Mouse (Mus musculus) neural tube, embryonic 15.5 days (tissue): Measurements from ENCODE around the gene Mlxipl. TPM values are rescaled to one million over a fixed set of nuclear protein-coding genes. Genes with fewer than 3 reads are reported as not detected.
A peak's percentile ranks its signal among the peaks of the same experiment; 100 is the strongest.

ENCODE experiments used
- ATAC-seq: fragments of 200-750 bp; cut with Nextera tagmentation; 2 replicates; pipeline ENCODE4 v1.8.0; 2017; ENCODE audit warnings: mild to moderate bottlenecking, moderate TSS enrichment, moderate library complexity; ENCODE audit not compliant: low FRiP score
- H3K27ac ChIP-seq: fragments of 300-500 bp; sonication (generic); replicated peaks from 2 replicates; pipeline ENCODE4 v1.5.1; 2015; ENCODE audit warnings: mild to moderate bottlenecking, inconsistent platforms
- H3K27me3 ChIP-seq: fragments of 300-500 bp; sonication (generic); replicated peaks from 2 replicates; pipeline ENCODE4 v1.6.1; 2015; ENCODE audit warnings: inconsistent platforms
- H3K36me3 ChIP-seq: fragments of 300-500 bp; sonication (generic); 2 replicates; pipeline ENCODE4 v1.6.1; 2015; ENCODE audit warnings: inconsistent platforms
- H3K4me1 ChIP-seq: fragments of 300-500 bp; sonication (generic); 2 replicates; pipeline ENCODE4 v1.6.1; 2015; ENCODE audit warnings: inconsistent platforms
- H3K4me2 ChIP-seq: fragments of 300-500 bp; sonication (generic); 2 replicates; pipeline ENCODE4 v1.6.1; 2015; ENCODE audit warnings: inconsistent platforms, mild to moderate bottlenecking, moderate library complexity
- H3K4me3 ChIP-seq: fragments of 300-500 bp; sonication (generic); replicated peaks from 2 replicates; pipeline ENCODE4 v1.5.1; 2015; ENCODE audit warnings: mild to moderate bottlenecking, inconsistent platforms
- H3K9ac ChIP-seq: fragments of 300-500 bp; sonication (generic); replicated peaks from 2 replicates; pipeline ENCODE4 v1.6.1; 2015; ENCODE audit warnings: mild to moderate bottlenecking, inconsistent platforms
- H3K9me3 ChIP-seq: fragments of 300-500 bp; sonication (generic); replicated peaks from 2 replicates; pipeline ENCODE4 v1.6.1; 2016; ENCODE audit warnings: inconsistent platforms
- WGBS: fragments of 180-500 bp; shearing (Covaris S2); methylation state at CpG from one replicate; pipeline ENCODE4 v1.1.7; 2015; ENCODE audit warnings: mixed read lengths; 5-methylcytosine and 5-hydroxymethylcytosine counted together
- polyA plus RNA-seq: library from polyadenylated mRNA; unstranded; fragments of >200 nt; fragmentation: Nextera tagmentation; extraction: Ambion mirVana; gene quantifications from 2 replicates; pipeline ENCODE4 v1.2.1, GENCODE M21; 2015

Mlxipl gene
- polyA plus RNA-seq, 1 experiment from 2014 or later = 0.79 TPM

GRCm38 (mm10) chr5:135080539-135080938 is 9.2 kb upstream of the Mlxipl start:
- H3K27me3 ChIP-seq = peaks cover 11% of the 10 kb centered on the region; the same call in 1 of the 2 replicates
- H3K36me3 ChIP-seq = peaks cover 1% of the 10 kb centered on the region; the same call in 1 of the 2 replicates
- no peak overlapping the region for H3K4me3 ChIP-seq
- H3K9ac ChIP-seq = no peak overlapping the region
- no peak overlapping the region for H3K27ac ChIP-seq
- WGBS = 91% methylated on average over 5 of the region's 5 CpGs
- peaks cover 21% of the 10 kb centered on the region for H3K4me1 ChIP-seq
- no peak overlapping the region for H3K4me2 ChIP-seq
- no peaks in the 10 kb centered on the region for H3K9me3 ChIP-seq
- no peak for ATAC-seq

GRCm38 (mm10) chr5:135086871-135087270 is 2.8 kb upstream of the Mlxipl start:
- ATAC-seq = no peak
- H3K36me3 ChIP-seq = no peaks in the 10 kb centered on the region
- no peak overlapping the region for H3K9ac ChIP-seq
- H3K4me3 ChIP-seq = no peak overlapping the region
- peaks cover 49% of the 10 kb centered on the region for H3K27me3 ChIP-seq
- no peak overlapping the region for H3K4me2 ChIP-seq
- 77% methylated on average over 4 of the region's 4 CpGs for WGBS
- H3K27ac ChIP-seq = no peak overlapping the region
- H3K9me3 ChIP-seq = no peaks in the 10 kb centered on the region
- H3K4me1 ChIP-seq = peaks cover 4% of the 10 kb centered on the region; the same call in 1 of the 2 replicates

- no peak for ATAC-seq
- no peak overlapping the region for H3K27ac ChIP-seq
- no peaks in the 10 kb centered on the region for H3K9me3 ChIP-seq
- no peak overlapping the region for H3K4me2 ChIP-seq
- no peak overlapping the region for H3K4me3 ChIP-seq
- H3K27me3 ChIP-seq = peaks cover 23% of the 10 kb centered on the region
- H3K9ac ChIP-seq = no peak overlapping the region
- WGBS = 54% methylated on average over 1 of the region's 1 CpGs
- H3K4me1 ChIP-seq = no peaks in the 10 kb centered on the region
- no peaks in the 10 kb centered on the region for H3K36me3 ChIP-seq
Measured at GRCm38 (mm10) chr5:135100981-135101380, 11.3 kb downstream of the Mlxipl start.

GRCm38 (mm10) chr5:135103999-135104660 is 14.4 kb downstream of the Mlxipl start:
- H3K4me1 ChIP-seq = peaks cover 17% of the 10 kb centered on the region
- H3K9me3 ChIP-seq = no peaks in the 10 kb centered on the region
- H3K4me3 ChIP-seq = no peak overlapping the region
- H3K9ac ChIP-seq = no peak overlapping the region
- no peak overlapping the region for H3K27ac ChIP-seq
- WGBS = 70% methylated on average over 11 of the region's 11 CpGs
- H3K36me3 ChIP-seq = no peaks in the 10 kb centered on the region
- ATAC-seq = no peak
- no peak overlapping the region for H3K4me2 ChIP-seq
- peaks cover 48% of the 10 kb centered on the region for H3K27me3 ChIP-seq

DNA sequence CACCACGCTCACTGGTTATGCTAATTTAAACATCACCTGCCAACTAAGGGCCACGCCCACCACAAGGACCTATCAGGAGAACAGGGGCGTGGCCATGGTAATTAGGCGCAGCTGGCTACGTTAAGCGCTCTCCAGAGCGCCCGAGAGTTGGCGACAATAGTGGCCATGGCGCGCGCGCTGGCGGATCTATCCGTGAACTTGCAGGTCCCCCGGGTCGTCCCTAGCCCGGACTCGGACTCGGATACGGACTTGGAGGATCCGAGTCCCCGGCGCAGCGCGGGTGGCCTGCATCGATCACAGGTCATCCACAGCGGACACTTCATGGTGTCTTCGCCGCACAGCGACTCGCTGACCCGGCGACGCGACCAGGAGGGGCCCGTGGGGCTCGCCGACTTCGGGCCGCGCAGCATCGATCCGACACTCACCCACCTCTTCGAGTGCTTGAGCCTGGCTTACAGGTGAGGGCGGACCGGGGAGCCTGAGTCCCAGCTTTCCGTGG is 17.1 kb downstream of the Mlxipl start:
- H3K27me3 ChIP-seq = peaks cover 53% of the 10 kb centered on the region
- H3K4me1 ChIP-seq = peaks cover 17% of the 10 kb centered on the region
- no peaks in the 10 kb centered on the region for H3K36me3 ChIP-seq
- peak overlapping the region; percentile 86 for H3K4me2 ChIP-seq
- peak; percentile 76; the same call in 1 of the 2 replicates for ATAC-seq
- H3K9ac ChIP-seq = peak overlapping the region; percentile 41; the same call in 1 of the 2 replicates
- H3K4me3 ChIP-seq = peak overlapping the region; percentile 46
- WGBS = 0% methylated on average over 48 of the region's 48 CpGs
- no peak overlapping the region for H3K27ac ChIP-seq
- no peaks in the 10 kb centered on the region for H3K9me3 ChIP-seq

- Histone ChIP-seq H3K9ac (no peak overlapping the region), H3K9me3 (no peaks in the 10 kb centered on the region), H3K4me1 (peaks cover 17% of the 10 kb centered on the region), H3K4me2 (peak overlapping the region; percentile 86), H3K27ac (no peak overlapping the region), H3K27me3 (peaks cover 53% of the 10 kb centered on the region), H3K4me3 (peak overlapping the region; percentile 46; the same call in 1 of the 2 replicates), H3K36me3 (no peaks in the 10 kb centered on the region)
- WGBS = 11% methylated on average over 40 of the region's 40 CpGs
- no peak for ATAC-seq
Measured at GRCm38 (mm10) chr5:135107521-135108501, 18.1 kb downstream of the Mlxipl start.

GRCm38 (mm10) chr5:135109017-135109416 is 19.3 kb downstream of the Mlxipl start:
- Histone ChIP-seq H3K4me2 (no peak overlapping the region), H3K36me3 (no peaks in the 10 kb centered on the region), H3K4me3 (no peak overlapping the region), H3K27me3 (peaks cover 47% of the 10 kb centered on the region), H3K9me3 (no peaks in the 10 kb centered on the region), H3K9ac (no peak overlapping the region), H3K27ac (no peak overlapping the region), H3K4me1 (peaks cover 17% of the 10 kb centered on the region)
- 56% methylated on average over 6 of the region's 6 CpGs for WGBS
- ATAC-seq = no peak

DNA sequence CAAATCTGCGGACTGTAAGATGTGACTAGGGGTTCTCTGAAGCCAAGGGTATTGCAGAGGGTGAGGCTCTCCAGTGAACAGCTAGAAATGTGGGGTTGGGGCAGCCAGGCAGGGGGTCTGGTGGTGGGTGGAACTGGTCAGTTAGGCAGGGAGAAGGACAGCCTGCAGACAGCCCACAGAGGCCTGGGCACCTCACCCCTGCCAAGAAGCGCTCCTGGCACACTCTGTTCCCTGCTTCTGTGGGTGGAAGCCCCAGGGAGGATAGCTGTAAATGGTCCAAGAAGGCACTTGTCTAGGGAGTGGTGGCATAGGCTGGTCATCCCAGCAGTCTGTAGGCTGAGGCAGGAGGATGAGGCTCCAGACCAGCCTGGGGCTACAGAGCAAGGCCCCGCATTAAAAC is 19.7 kb downstream of the Mlxipl start:
- Histone ChIP-seq H3K4me3 (no peak overlapping the region), H3K9ac (no peak overlapping the region), H3K36me3 (no peaks in the 10 kb centered on the region), H3K9me3 (no peaks in the 10 kb centered on the region), H3K4me2 (no peak overlapping the region), H3K27ac (no peak overlapping the region), H3K27me3 (peaks cover 47% of the 10 kb centered on the region), H3K4me1 (peaks cover 17% of the 10 kb centered on the region)
- 96% methylated on average over 3 of the region's 3 CpGs for WGBS
- no peak for ATAC-seq

DNA sequence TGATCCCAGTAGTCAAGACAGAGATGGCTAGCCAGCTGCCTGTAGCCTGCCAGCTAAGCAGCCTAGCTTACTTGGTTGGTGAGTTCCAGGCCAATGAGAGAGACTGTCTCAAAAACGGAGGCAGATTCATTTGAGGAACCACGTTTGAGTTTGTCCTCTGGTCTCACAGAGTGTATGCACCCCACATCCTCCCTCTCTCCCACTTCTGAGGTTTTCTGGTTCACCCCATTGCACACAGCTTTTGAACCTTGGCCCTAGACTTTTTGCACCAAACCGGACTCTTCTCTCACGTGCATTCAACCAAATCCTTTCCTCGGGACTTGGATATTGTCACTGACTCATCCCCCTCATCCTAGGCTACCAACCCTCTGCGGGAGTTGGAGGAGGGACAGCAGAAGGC is 20.3 kb downstream of the Mlxipl start:
- WGBS = 76% methylated on average over 6 of the region's 6 CpGs
- Histone ChIP-seq H3K9me3 (no peaks in the 10 kb centered on the region), H3K27ac (no peak overlapping the region), H3K4me3 (no peak overlapping the region), H3K27me3 (peaks cover 43% of the 10 kb centered on the region), H3K9ac (no peak overlapping the region), H3K4me1 (peaks cover 17% of the 10 kb centered on the region), H3K4me2 (no peak overlapping the region), H3K36me3 (no peaks in the 10 kb centered on the region)
- no peak for ATAC-seq

GRCm38 (mm10) chr5:135113782-135114181 is 24.1 kb downstream of the Mlxipl start:
- peaks cover 8% of the 10 kb centered on the region for H3K27me3 ChIP-seq
- H3K27ac ChIP-seq = no peak overlapping the region
- no peaks in the 10 kb centered on the region for H3K36me3 ChIP-seq
- no peak for ATAC-seq
- no peaks in the 10 kb centered on the region for H3K4me1 ChIP-seq
- H3K4me2 ChIP-seq = no peak overlapping the region
- no peak overlapping the region for H3K9ac ChIP-seq
- no peak overlapping the region for H3K4me3 ChIP-seq
- no peaks in the 10 kb centered on the region for H3K9me3 ChIP-seq
- WGBS = 90% methylated on average over 12 of the region's 12 CpGs

- Histone ChIP-seq H3K4me3 (no peak overlapping the region), H3K27ac (no peak overlapping the region), H3K9me3 (no peaks in the 10 kb centered on the region), H3K36me3 (no peaks in the 10 kb centered on the region), H3K9ac (no peak overlapping the region), H3K4me1 (no peaks in the 10 kb centered on the region), H3K27me3 (no peaks in the 10 kb centered on the region), H3K4me2 (no peak overlapping the region)
- WGBS = 94% methylated on average over 8 of the region's 8 CpGs
- ATAC-seq = no peak
Measured at GRCm38 (mm10) chr5:135115241-135115640, 25.6 kb downstream of the Mlxipl start.
